Mouse (Mus musculus) heart, postnatal 0 days (tissue): ENCODE data around the gene Col4a1.

Experiments
- CTCF ChIP-seq: IDR thresholded peaks from 2 replicates; pipeline ENCODE4 v1.5.1; 2016; ENCODE audit warnings: antibody characterized with exemption, control low read depth, low read depth
- EP300 ChIP-seq: IDR thresholded peaks from 2 replicates; pipeline ENCODE4 v1.6.1; 2016; ENCODE audit warnings: antibody characterized with exemption, low read depth

- TF ChIP-seq EP300 (no peak), CTCF (no peak)
These were observed 55.3 kb downstream of the Col4a1 start for GRCm38 (mm10) chr8:11257079-11258017.
